Mouse (Mus musculus) kidney, postnatal 25 days (tissue): ENCODE measurements around the gene Cdk5rap3.
A peak's percentile ranks its signal among the peaks of the same experiment; 100 is the strongest.

ENCODE experiments used
- DNase-seq, 2 experiments: peaks; one replicate each; pipeline ENCODE4 v3.0.0; 2021; ENCODE audit warnings: mixed read lengths in 2 of 2

Gene Cdk5rap3

GRCm38 (mm10) chr11:96895886-96896285, 20.4 kb downstream of the Cdk5rap3 start:
- DNase-seq: no peak

DNA sequence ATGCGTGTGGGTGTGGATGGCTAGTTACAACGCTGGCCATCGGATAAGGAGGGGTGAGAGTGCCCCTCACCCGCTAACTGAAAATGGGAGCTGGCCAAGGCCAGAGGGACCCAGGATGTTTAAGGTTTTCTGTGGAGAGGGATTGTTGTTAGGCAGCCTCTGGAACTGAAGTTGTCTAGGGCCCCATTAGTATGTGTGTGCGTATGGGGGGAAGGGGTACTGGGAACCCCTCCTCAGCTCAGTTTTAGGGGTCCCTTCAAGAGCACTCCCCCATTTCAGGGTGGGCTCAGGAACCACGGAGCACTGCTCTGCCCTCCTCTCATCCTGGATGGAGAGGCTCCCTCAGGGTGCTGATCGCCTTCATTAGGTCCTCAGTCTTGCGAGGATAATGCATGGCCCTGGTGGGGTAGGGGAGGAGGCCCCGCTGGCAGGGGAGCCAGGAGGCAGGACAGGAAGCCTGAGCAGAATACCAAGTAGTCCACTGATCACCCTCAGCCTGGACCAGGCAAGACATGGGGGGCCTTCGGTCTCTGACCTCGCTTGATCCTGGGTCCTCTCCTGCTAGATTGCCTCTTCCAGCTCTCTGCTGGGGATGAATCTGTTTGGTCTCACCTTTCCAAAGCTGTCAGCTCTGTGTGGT, 23.0 kb downstream of the Cdk5rap3 start:
- DNase-seq: no peak

DNA sequence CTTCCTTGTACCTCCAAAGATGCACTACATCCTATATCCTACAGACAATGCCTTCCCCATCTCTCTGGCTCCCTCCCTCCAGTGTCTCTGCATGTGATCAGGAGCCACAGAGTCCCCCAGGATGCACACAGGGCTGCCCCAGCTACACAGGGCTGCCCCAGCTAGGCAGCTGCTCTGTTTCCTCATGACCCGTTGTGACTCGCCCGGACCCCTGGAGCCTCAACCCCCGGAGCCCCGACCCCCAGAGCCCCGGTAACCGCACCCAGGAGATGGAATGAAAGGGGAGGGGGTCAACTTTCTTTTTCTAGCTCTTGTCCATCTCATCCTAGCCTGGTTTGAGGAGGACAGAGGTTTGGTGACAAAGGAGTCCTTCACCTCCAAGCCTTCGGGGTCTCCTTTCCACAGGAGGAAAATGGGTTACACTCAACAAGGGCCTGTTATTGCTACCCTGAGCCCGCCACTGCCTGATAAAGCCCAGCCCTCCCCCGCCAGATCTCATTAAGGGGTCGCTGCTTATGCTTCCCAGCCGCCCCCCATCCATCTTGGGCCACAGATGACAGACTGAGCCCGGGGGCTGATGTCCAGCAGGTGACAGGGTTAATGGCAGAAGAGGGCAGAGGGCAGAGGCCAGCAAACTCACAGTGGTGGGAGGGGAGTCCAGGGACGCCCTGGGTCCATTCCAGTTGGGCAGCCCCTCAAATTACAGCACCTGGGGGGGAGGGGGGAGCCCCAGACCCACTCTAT, 24.3 kb downstream of the Cdk5rap3 start:
- no peak for DNase-seq

- peak; percentile 16 to 53 for DNase-seq
Measured at GRCm38 (mm10) chr11:96886942-96887546, 29.3 kb downstream of the Cdk5rap3 start.

GRCm38 (mm10) chr11:96885901-96886340, 30.4 kb downstream of the Cdk5rap3 start:
- DNase-seq: no peak

- DNase-seq: no peak
Measured at GRCm38 (mm10) chr11:96880296-96880695, 36.0 kb downstream of the Cdk5rap3 start.

- no peak for DNase-seq
Measured at GRCm38 (mm10) chr11:96879359-96879758, 36.9 kb downstream of the Cdk5rap3 start.

GRCm38 (mm10) chr11:96878715-96879114, 37.6 kb downstream of the Cdk5rap3 start:
- no peak for DNase-seq

GRCm38 (mm10) chr11:96877071-96877470, 39.2 kb downstream of the Cdk5rap3 start:
- DNase-seq: no peak

DNA sequence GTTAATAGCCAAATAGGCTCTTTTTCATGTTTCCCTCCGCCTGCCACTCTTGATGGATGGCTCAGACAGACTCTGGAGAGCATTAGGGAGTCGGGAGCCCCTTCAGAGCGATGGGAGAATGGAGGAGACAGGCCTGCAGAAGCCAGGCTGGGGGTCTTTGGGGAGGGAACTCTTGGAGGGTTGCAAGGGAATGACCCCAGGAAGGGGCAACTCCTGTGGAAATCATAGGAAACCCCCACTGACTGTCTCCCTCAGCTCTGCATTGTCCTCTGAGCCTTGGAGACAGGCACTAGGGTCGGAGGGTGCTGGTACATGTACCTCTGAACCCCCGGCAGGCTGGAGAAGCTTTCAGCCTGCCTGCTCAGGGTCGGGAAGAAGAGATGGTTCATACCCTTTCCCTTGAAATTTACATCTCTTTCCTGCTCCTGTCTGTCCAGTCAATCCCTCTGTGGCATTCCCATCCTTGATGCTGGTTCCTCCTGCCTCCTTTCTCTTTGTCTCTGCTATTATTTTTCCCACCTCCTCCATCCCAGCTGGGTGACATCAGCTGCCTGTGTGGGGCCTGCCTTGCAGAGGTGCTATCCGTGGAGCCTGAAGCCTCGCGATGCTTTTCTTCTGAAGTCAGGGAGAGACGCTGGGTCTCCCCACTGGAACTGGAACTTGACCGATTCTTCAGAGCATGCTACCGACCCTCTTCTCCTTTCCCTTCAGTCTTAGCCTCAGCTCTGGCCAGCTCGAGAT, 39.8 kb downstream of the Cdk5rap3 start:
- no peak for DNase-seq

DNA sequence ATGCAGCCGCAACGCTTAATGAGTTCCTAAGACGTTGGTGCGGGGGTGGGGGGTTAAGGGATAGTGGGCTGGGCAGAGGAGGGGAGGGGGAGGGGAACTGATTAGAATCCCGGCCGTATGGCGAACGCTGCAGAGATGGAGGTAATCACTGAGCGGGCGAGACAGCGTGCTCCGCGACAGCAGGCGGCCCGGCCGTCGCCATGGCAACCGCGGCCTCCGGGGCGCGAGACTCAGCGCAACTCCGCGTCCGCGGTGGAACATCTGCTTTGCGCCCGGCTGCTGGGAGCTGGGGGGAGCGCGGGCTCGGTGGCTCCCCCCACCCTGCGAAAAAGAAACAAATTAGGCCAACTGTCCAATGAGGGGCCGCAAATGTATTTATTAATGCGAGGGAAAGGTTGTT, 40.6 kb downstream of the Cdk5rap3 start:
- peak; percentile 53 to 77 for DNase-seq

DNA sequence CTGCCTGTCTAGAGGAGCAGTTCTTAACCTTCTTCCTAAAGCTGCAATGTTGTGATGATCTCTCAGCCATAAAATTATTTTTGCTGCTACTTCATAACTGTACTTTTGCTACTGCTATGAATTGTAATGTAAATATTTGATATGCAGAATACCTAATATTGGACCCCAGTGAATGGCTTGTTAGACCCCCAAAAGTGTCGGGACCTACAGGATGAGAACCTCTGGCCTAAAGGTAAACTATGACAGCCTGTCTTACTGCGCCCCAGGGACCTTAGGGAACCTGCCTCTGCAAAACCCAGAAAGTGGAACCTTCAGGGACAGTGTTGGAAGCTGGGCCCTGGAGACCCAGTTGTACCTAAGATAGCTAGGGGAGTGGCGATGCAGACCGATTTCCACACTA, 41.0 kb downstream of the Cdk5rap3 start:
- no peak for DNase-seq

GRCm38 (mm10) chr11:96873601-96874140, 42.6 kb downstream of the Cdk5rap3 start:
- no peak for DNase-seq

DNA sequence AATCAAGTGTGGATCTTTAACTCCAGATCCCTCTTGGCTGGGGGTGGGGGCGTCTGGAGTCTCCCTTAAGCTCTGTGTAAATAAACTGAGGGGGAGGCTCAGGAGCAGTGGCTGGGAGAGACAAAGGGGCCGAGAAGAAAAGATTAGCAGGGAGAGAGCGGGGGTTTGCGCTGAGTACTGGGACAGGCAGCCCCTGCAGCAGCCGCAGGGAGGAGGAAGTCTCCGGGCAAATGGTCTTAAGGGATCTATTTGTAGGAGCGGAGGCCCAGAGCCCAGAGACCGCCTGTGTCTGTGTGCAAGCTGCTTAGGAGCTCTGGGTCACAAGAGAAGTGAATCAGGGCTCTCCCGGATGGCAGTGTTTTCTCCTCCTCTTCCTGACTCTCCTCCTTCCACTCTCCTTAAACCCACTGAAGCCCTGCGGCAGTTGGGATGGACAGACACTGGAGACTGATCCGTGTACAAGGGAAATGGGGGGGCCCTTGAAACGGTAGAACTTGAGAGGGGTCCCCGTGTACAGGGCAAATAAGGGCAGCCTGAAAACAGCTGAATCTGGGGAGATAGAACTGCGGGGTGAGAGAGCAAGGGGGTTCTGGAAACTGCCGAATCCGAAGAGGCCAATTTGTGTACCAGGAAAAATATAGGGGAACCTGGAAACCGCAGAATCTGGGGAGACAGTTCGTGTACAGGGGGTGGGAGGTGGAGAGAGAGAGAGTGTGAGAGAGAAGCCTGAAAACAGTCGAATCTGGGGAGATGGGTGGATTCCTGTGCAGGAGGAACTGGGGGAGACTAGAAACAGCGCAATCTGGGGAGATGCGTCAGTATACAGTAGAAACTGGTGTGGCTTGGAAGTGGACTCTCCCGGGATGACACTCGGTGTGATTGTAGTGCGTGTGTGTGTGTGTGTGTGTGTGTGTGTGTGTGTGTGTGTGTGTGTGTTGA, 43.6 kb downstream of the Cdk5rap3 start:
- no peak for DNase-seq

DNA sequence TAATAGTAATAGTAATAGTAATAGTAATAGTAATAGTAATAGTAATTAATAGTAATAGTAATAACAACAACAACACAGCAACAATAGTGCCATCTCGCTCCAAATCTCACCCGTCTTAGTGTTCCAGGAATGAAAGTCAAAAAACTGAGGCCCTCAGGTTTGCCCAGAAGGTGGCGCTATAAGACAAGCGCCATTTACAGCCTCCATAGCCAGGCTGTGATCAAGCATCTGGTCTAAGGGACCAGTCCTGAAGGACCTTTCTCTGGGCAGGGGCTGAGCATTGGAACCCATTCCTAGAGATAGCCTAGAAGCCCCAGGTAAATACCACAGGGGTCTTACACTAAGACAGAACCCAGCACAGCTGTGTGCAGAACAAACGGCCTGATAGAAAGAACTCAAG, 49.1 kb downstream of the Cdk5rap3 start:
- DNase-seq: peak; percentile 73 to 79

- DNase-seq: peak; percentile 73 to 90
Measured at GRCm38 (mm10) chr11:96863206-96863995, 52.9 kb downstream of the Cdk5rap3 start.

GRCm38 (mm10) chr11:96862534-96862933, 53.8 kb downstream of the Cdk5rap3 start:
- DNase-seq: peak in 1 of 2 experiments; percentile 53

DNA sequence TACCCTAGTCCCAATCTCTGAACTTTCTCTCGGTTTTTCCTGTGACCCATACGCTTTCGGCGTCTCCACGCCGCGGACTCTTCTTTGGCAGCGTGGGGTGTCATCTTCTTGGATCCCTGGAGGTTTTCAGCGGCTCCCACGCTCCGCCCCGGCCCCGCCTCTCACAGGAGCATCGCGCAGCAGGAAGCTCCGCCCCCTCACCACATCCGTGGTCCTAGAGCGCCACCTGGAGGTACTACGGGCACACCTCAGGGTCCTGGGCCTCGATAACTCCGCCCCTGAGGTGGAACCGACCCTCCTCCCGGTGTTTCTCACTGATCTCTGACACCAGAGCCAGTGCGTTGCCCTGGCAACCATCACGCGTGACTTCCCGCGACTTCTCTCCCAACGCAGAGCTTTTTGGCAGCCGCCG, 54.4 kb downstream of the Cdk5rap3 start:
- peak; percentile 97 to 98 for DNase-seq

DNA sequence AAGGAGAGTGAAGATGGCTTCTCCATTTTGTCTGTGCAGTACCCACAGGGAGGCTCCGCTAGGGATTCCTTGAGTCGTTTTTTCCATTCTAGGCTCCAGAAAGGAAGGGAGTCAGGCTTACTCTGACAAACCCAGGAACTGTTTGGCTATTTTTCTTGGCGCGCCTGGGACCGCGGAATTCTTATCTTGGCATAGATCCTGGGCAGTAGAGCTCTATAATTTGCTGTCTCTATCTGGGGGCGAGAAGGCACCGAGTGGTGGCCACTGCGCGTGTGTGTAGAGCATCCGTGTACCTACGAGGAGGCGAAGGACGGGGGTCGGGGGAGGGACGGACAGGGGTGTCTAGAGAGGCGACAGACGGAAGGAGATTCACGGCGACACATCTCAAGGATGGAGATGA, 54.9 kb downstream of the Cdk5rap3 start:
- peak; percentile 64 to 69 for DNase-seq

GRCm38 (mm10) chr11:96860564-96860963, 55.7 kb downstream of the Cdk5rap3 start:
- peak; percentile 90 to 93 for DNase-seq

- DNase-seq: no peak
Measured at GRCm38 (mm10) chr11:96859635-96860034, 56.7 kb downstream of the Cdk5rap3 start.
